Mouse (Mus musculus): ENCODE results near the gene Il12rb1.

DNA sequence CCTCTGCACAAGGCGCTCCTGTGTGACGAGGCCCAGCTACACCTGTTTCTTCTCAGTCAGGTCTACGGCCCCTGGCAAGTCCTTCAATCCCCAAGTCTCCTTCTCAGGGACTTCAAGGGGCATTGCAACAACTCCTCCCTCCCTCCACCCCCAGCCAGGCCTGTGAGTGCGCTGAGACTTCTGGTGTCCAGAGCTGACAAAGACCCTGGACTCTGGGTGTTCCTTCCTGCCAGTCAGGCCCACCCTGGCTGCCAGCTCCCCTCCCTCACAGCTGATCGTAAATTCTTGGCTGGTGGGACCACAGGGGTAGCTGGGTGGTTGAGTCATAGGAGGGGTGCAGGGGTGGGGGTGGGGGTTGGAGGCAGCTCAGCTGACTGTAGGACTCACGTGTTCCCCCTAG, 43.6 kb downstream of the Il12rb1 start:
- TF ChIP-seq CTCF (IDR thresholded peaks at IDR 0.05; ENCODE audit: borderline replicate concordance, control insufficient read depth, extremely low read depth, insufficient read depth, low read length, poor library complexity), result no peak
- TF ChIP-seq POLR2A (IDR thresholded peaks at IDR 0.05; ENCODE audit: control insufficient read depth, extremely low read depth, insufficient read depth, low read length, poor library complexity), result no peak

Measured in thymus, adult 2 months (tissue).